Mouse (Mus musculus): ENCODE measurements at regions not wholly inside any gene's neighbourhood (a gene's known extent, or its start where the extent isn't known, plus 50 kb on each side); places are given as distances from the start of the nearest gene placed in this dataset.

DNA sequence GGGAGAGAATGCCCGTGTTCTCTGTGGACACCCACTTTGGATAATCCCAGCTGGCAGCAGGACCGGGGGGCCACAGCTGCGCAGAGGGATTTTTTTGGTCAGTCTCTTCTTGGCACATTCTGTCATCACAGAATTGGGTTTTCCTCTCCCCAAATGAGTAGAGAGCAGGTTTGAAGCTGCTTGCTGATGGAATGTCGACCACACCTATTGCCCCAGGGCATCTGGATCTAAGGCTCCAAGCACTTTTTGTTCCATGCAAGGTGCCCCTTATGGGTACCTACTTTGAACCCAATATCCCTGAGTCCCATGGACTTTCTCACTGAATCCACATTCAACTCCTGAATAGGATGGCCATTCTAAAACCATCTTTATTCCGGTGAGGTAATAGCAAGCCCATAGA, 314.3 kb upstream of the Npvf start:
- peak; percentile 52 for DNase-seq (ENCODE audit: low read depth, low spot score)

DNA sequence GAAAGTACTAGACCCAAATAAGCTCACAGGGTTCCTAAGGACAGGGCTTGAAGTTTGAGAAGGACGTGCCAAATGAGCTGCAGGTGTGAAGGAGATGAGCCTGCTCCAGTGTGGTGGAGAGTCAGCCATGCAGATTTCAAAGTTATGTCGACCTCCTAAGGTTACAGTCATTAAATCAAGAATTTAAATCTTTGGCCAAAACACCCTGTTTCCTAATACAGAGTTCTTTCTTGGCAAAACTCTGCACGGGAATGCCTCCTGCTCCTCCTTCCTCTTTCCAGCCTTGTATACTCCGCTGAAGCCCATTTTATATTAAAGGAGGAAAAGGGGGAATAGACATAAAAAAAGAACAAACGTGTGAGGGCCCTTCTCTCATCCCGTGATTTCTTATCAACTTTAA, 315.1 kb upstream of the Npvf start:
- DNase-seq (ENCODE audit: low read depth, low spot score), result no peak

- no peak for DNase-seq (ENCODE audit: low read depth, low spot score)
These were observed 315.8 kb upstream of the Npvf start for GRCm38 (mm10) chr6:50969997-50970396.

DNA sequence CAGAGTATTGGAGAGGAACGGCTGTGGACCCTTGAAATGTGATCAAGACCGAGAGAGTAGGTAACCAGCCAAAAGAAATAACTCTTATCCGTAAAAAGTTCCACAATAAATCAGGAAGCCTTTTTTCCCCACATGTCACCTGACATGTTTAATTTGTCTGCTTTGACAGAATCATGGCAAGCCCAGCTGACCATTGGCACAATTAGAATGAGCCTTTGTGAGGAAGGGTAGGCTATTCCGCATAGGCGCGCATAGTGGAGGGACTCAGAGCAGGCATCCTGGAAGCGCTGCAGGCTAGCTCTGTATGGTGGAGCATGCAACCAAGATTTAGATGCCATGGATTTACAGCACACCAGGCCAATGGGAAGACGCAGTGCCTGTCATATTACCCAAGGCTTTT, 316.5 kb upstream of the Npvf start:
- DNase-seq (ENCODE audit: low read depth, low spot score), result no peak

DNA sequence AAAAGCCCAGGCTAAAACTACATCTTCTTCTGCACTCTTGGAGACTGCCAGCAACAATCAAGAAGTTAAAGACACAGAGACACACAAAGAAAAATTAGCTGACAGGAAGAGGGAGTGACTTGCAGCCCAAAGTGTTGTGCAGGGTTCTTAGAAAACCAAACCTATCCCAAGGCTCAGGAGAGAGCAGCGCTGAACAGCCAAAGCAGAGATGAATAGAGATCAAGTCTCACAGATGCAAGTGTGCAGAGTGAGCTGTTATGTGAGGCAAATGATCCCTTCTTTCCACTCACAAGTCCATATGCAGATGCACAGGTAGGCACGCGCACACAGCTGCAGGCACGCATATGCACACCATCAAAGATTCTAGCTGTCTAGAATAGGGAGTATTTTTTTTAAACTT, 318.0 kb upstream of the Npvf start:
- no peak for DNase-seq (ENCODE audit: low read depth, low spot score)

GRCm38 (mm10) chr6:50973231-50973654, 319.0 kb upstream of the Npvf start:
- no peak for DNase-seq (ENCODE audit: low read depth, low spot score)

DNA sequence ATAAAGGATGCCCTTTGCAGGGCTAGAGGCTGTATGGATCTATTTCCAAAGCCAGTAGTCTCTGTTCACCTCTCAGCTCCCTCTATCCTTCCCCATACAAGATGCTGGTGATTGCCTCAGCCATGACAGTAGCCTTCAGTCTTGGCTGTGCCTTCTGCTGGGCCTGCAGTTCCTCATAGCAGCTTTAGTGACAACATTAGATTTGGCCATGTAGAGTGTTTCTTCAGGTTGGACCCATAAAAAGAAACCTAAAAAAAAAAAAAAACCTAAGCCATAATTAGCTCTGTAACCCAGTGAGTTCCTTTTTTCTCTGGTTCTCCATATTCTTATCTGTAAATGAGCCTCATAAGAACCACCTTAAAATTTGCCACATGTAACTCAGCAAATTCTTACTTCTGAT, 319.6 kb upstream of the Npvf start:
- no peak for DNase-seq (ENCODE audit: low read depth, low spot score)

- DNase-seq (ENCODE audit: low read depth, low spot score), result no peak
These were observed 320.7 kb upstream of the Npvf start for GRCm38 (mm10) chr6:50974961-50975360.

GRCm38 (mm10) chr6:50976973-50977372, 322.7 kb upstream of the Npvf start:
- no peak for DNase-seq (ENCODE audit: low read depth, low spot score)

DNA sequence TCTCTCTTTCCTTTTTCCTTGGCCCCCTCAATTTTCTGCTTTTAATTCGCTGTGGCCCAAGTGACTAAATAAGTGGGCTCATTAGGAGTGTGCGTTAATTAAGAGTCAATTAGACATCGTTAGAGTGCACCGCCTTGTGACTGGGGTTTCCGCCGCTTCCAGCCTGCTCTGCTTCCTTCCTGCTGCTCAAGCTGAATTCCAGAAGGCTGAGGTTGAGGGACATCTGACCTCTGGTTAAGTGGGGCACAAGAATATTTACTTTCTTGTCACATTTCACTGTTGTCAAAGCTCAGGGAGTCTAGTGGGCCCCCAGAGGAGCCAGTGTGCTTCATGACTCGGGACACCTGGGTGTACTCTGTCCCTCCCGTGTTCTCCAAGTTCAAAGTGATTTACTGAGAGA, 323.1 kb upstream of the Npvf start:
- DNase-seq (ENCODE audit: low read depth, low spot score), result no peak

GRCm38 (mm10) chr6:50978016-50978415, 323.8 kb upstream of the Npvf start:
- no peak for DNase-seq (ENCODE audit: low read depth, low spot score)

DNA sequence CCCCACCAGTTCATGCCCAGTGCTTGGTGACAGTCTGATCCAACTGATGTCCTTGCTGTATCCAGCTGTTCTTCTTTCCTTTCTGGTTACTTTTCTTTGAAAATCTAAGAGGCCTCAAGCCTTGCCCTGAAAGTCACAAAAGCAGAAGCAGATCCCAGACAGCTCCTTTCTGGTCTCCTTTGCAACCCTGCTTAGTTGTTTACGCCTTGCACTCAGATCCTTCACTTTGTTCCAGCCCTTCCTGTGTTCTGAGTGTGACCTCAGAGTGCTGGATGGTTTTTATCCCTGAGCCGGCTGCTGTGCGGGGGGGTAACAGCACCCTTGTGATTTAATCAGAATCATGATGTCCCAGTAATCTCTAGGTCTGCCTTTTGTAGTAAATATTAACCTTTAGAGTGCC, 324.3 kb upstream of the Npvf start:
- DNase-seq (ENCODE audit: low read depth, low spot score), result no peak

DNA sequence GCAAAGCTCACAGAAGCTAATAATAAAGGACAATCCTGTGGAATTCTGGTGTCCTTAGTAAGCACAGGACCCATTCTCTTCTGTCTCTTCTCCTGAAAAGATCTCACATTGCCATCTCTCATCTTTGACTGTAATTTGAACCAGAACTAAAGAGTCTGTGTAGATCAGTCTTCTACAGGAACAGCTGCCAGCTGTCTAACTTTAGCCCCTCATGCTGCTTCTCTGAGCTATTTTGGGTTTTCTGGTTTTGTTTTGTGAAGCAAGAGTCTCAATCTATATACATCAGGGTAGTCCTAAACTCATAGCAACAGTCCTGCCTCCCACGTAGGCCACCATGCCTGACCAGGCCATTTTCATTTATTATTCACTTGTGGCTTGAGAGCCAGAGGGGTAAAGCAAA, 325.5 kb upstream of the Npvf start:
- DNase-seq (ENCODE audit: low read depth, low spot score), result no peak

DNA sequence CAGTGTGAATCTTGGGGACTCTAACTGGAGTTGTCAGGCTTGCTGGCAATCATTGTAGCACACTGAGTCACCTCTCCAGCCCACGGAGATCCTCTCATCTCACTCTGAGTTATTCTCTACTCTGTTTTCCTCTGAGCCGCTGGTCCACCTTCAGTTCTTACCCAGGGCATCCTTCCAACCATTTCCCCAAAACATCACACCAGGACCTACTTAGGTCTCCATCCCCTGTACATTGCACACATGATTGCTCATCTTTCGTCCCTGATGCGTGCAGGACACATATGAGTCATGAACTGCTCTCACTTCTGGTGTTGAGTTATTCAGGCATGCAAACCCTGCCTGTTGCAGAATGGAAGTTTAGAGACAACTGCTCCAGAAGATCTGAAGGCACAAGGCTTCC, 326.1 kb upstream of the Npvf start:
- no peak for DNase-seq (ENCODE audit: low read depth, low spot score)

GRCm38 (mm10) chr6:50981702-50982309, 327.6 kb upstream of the Npvf start:
- no peak for DNase-seq (ENCODE audit: low read depth, low spot score)

- no peak for DNase-seq (ENCODE audit: low read depth, low spot score)
These were observed 328.6 kb upstream of the Npvf start for GRCm38 (mm10) chr6:50982856-50983255.

- no peak for DNase-seq (ENCODE audit: low read depth, low spot score)
These were observed 329.4 kb upstream of the Npvf start for GRCm38 (mm10) chr6:50983511-50984099.

- no peak for DNase-seq (ENCODE audit: low read depth, low spot score)
These were observed 330.1 kb upstream of the Npvf start for GRCm38 (mm10) chr6:50984157-50984905.

DNA sequence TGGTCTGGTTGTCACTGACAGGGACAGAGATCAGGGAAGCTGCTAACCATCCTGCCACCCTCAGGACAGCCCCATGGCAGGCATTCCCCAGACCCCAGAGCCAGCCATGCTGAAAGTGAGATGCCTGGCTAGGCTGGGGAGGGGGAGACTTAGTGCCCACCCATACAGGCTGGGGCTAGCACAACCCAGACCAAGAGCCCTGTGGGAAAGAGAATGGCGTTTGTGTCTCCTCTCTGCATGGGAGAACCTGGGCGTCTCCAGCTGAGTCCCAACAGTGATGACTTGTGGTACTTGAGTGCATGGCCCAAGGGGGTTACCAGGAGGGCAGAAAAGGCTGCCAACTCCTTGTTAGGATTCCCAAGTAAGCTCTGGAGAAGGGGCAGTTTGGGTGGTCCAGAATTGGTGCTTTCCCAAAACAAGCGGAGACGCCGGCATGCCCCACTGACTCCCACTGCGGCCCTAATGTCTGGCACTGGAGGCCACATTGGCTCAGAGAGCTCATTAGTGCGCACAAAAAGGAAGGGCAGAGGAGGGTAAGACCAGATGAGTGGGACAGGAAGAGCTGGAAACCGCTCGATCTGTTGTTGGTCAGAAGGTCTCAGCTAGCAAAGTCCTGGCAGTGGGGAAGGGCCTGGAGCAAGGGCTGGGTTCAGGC, 332.2 kb upstream of the Npvf start:
- no peak for DNase-seq (ENCODE audit: low read depth, low spot score)

DNA sequence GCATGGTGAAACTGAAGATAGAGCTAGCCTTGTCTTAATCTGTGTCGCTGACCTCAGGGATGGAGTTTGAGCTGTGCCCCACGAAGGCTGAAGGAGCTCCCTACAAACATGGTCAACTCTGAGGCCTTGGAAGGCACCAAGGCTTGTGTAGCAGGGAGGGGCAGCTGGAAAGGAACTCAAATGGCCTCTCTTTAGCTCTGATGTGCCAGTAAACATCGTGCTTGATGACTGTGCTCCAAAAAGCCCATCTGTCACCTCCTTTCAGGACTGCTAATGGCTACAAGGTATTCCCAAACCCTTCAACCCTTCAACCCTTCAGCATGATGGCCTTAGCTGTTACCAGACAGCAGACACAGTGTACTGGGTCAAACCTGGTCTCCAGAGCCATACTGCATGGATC, 334.3 kb upstream of the Npvf start:
- DNase-seq (ENCODE audit: low read depth, low spot score), result no peak

DNA sequence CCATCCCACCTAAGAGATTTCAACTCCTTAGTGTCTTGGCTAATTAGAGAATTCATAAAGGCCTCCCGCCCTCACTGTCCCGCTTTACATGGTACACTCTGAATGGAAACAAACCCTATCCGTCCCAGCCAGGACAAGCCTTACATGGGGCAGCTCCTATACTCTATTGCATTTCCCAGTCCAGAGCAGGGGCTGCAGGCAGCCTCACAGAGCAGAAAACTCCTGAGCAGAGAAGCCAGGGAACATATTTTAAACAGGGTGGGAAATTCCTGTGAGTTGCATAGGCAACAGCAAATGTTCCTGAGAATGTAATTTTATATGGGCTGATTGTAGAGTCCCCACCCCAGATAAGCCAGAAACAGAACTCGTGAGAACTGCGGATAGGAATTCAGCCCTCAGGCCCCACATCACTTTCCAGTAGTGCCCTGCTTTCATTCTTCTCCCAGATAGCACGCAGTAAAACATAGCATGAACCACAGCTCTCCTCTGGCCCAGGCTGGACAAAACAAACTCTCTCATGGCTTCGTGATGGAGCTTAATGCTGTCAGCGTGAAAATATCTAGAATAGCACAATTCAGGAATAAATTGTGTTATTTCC, 337.4 kb upstream of the Npvf start:
- no peak for DNase-seq (ENCODE audit: low read depth, low spot score)

GRCm38 (mm10) chr6:50993952-50994351, 339.7 kb upstream of the Npvf start:
- DNase-seq (ENCODE audit: low read depth, low spot score), result no peak

All from ES-CJ7 (cell line).